Mouse (Mus musculus) hindbrain, embryonic 12.5 days (tissue): ENCODE results near the gene Fchsd2. TPM values are rescaled to one million over a fixed set of nuclear protein-coding genes. Genes with fewer than 3 reads are reported as not detected.

Source experiments
- ATAC-seq: fragments of 200-750 bp; cut with Nextera tagmentation; 2 replicates; pipeline ENCODE4 v1.8.0; 2017; ENCODE audit warnings: moderate TSS enrichment; ENCODE audit not compliant: low FRiP score
- H3K27ac ChIP-seq: fragments of 300-500 bp; sonication (generic); 2 replicates; pipeline ENCODE4 v1.5.1; 2016; ENCODE audit warnings: mild to moderate bottlenecking
- H3K27me3 ChIP-seq: fragments of 300-500 bp; sonication (generic); 2 replicates; pipeline ENCODE4 v1.6.1; 2016; ENCODE audit warnings: mild to moderate bottlenecking
- H3K36me3 ChIP-seq: fragments of 300-500 bp; sonication (generic); 2 replicates; pipeline ENCODE4 v1.6.1; 2016; ENCODE audit warnings: mild to moderate bottlenecking
- H3K4me1 ChIP-seq: fragments of 300-500 bp; sonication (generic); 2 replicates; pipeline ENCODE4 v1.6.1; 2016
- H3K4me2 ChIP-seq: fragments of 300-500 bp; sonication (generic); replicated peaks from 2 replicates; pipeline ENCODE4 v1.6.1; 2016; ENCODE audit warnings: mild to moderate bottlenecking
- H3K4me3 ChIP-seq: fragments of 300-500 bp; sonication (generic); 2 replicates; pipeline ENCODE4 v1.5.1; 2016; ENCODE audit warnings: mild to moderate bottlenecking
- H3K9ac ChIP-seq: fragments of 300-500 bp; sonication (generic); 2 replicates; pipeline ENCODE4 v1.6.1; 2016; ENCODE audit warnings: mild to moderate bottlenecking, moderate library complexity
- H3K9me3 ChIP-seq: fragments of 300-500 bp; sonication (generic); replicated peaks from 2 replicates; pipeline ENCODE4 v1.6.1; 2016; ENCODE audit warnings: mild to moderate bottlenecking
- whole genome bisulfite sequencing: fragments of 180-500 bp; shearing (Covaris S2); methylation state at CpG from one replicate; pipeline ENCODE4 v1.1.7; 2016; 5-methylcytosine and 5-hydroxymethylcytosine counted together
- polyA plus RNA-seq: library from polyadenylated mRNA; unstranded; fragments of >200 nt; fragmentation: Nextera tagmentation; extraction: Ambion mirVana; gene quantifications from 2 replicates; pipeline ENCODE4 v1.2.1, GENCODE M21; 2016

The Fchsd2 gene
- polyA plus RNA-seq, 1 experiment from 2014 or later: 40.0 TPM

DNA sequence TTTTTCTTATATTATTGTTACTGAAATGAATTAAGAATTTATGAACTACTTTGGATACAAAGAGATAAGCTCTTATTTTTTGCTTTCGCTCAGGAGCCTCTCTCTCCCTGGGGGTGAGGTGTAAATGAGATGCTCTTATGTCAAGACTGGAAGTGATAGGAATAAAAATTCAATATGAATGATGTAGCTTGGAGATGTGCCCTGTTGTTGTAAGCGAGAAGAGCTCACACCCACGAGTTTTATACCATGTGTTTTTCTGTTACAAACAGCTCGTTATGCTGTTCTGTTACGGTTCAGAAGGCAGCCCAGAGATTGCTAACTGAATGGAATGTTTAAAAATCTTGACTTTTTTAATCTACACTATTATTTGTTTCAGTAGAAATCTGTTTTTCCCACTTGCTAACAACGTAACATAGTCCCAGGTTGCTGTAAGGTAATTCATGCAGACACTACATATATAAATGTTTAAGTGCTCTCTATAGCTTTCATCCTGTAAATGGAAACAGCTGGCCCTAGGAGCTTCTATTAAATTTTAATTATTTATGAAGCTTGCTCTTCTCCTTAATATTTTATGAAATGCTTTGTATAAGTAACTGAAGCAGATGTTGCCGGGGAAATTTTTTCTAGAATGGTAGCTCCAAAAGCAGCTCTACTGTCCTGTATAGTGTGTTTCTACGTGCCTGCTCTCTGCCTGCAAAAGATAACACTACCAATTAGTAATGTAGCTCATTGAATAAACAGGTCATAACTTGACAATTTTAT is 144.2 kb downstream of the Fchsd2 start:
- H3K9ac ChIP-seq: no peak overlapping the region
- H3K4me1 ChIP-seq: no peaks in the 10 kb centered on the region
- WGBS: 63% methylated on average over 8 of the region's 8 CpGs
- peak; percentile 66 for ATAC-seq
- no peaks in the 10 kb centered on the region for H3K9me3 ChIP-seq
- H3K36me3 ChIP-seq: peaks cover 6% of the 10 kb centered on the region; the same call in 1 of the 2 replicates
- H3K27ac ChIP-seq: 0 out of 2 replicates have a peak overlapping the region, but pooled peaks have one; percentile 40
- no peak overlapping the region for H3K4me3 ChIP-seq
- no peak overlapping the region for H3K4me2 ChIP-seq
- no peaks in the 10 kb centered on the region for H3K27me3 ChIP-seq

- Histone ChIP-seq H3K9ac (no peak overlapping the region), H3K4me3 (no peak overlapping the region), H3K36me3 (peaks cover 16% of the 10 kb centered on the region), H3K9me3 (no peaks in the 10 kb centered on the region), H3K4me2 (no peak overlapping the region), H3K4me1 (no peaks in the 10 kb centered on the region), H3K27me3 (no peaks in the 10 kb centered on the region), H3K27ac (no peak overlapping the region)
- no peak for ATAC-seq
- 92% methylated on average over 4 of the region's 4 CpGs for WGBS
Measured at GRCm38 (mm10) chr7:101248760-101249159, 156.1 kb downstream of the Fchsd2 start.

- Histone ChIP-seq H3K4me2 (no peak overlapping the region), H3K9ac (no peak overlapping the region), H3K27me3 (no peaks in the 10 kb centered on the region), H3K36me3 (peaks cover 16% of the 10 kb centered on the region), H3K4me1 (no peaks in the 10 kb centered on the region), H3K27ac (no peak overlapping the region), H3K4me3 (no peak overlapping the region), H3K9me3 (no peaks in the 10 kb centered on the region)
- no peak for ATAC-seq
- WGBS: 83% methylated on average over 2 of the region's 2 CpGs
Measured at GRCm38 (mm10) chr7:101249173-101249572, 156.5 kb downstream of the Fchsd2 start.

DNA sequence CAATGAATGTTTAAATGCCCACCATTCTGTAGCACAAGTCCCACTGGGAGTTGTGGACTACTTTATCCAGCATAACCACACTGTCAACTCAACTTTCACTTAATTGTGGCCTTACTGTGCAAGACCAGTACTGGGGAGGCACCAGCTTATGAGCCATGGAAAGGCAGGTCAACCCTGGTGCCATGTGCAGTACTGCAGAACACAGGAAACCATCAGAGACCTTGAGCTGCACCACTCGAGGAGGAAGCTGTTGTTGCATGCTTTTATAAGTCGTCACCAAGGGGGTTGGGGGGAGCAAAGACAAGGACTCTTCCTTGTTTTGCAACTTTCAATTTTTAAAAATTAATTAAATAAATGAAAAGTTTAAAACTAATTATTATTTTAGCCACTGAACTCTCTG is 160.4 kb downstream of the Fchsd2 start:
- Histone ChIP-seq H3K27ac (no peak overlapping the region), H3K27me3 (no peaks in the 10 kb centered on the region), H3K4me1 (no peaks in the 10 kb centered on the region), H3K4me2 (no peak overlapping the region), H3K9me3 (no peaks in the 10 kb centered on the region), H3K4me3 (no peak overlapping the region), H3K36me3 (peaks cover 20% of the 10 kb centered on the region), H3K9ac (no peak overlapping the region)
- ATAC-seq: no peak
- WGBS: 73% methylated on average over 2 of the region's 2 CpGs

DNA sequence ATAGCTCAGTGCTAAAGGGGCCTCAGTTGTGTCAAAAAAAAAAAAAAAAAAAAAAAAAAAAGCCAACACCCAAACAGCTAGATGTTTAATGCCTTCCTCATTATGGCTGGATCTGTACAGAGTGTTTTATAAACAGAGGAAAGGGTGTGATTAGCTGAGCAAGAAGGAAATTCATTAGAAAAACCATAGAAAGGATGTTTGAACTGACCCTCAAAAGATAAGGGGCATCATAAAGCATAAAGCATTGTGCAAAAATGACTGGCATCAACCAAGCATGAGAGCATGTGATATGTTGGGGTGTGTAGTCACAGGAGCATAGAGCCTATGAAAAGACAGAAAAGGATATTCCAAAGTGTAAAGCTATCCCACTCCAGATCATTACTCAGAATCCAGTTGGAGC is 165.8 kb downstream of the Fchsd2 start:
- no peak for ATAC-seq
- Histone ChIP-seq H3K9ac (no peak overlapping the region), H3K27me3 (no peaks in the 10 kb centered on the region), H3K4me2 (no peak overlapping the region), H3K4me3 (no peak overlapping the region), H3K4me1 (no peaks in the 10 kb centered on the region), H3K27ac (no peak overlapping the region), H3K9me3 (no peaks in the 10 kb centered on the region), H3K36me3 (peaks cover 27% of the 10 kb centered on the region)

DNA sequence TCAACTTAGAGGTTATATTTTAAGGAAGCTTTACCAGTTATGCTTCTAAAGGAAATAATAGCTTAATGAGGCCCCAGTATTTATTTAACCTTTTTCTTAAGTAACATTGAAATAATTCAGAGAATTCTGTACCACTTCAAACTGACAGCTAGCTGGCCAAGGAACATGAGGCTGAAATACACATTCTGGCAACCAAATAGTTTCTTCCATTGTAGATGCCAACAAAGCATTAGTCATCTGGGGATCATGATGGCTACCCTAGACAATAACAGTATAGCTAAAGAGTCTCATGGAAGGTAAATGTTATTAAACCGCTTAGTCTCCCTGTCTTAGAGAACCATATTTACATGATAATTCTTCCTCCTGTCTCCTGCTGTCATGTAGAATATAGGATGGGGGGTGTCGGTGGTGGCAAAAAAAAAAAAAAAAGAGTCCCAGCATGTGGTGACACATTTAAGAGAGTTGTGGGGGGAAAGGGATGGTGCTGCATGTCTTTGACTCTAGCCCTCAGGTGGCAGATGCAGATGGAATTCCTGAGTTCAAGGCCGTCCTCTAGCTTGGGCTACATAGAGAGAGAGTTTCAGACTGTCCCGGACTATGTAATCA is 169.4 kb downstream of the Fchsd2 start:
- H3K4me1 ChIP-seq: no peaks in the 10 kb centered on the region
- no peaks in the 10 kb centered on the region for H3K27me3 ChIP-seq
- H3K27ac ChIP-seq: no peak overlapping the region
- no peak overlapping the region for H3K4me3 ChIP-seq
- WGBS: 77% methylated on average over 4 of the region's 4 CpGs
- no peak overlapping the region for H3K4me2 ChIP-seq
- no peak overlapping the region for H3K9ac ChIP-seq
- no peak for ATAC-seq
- H3K9me3 ChIP-seq: no peaks in the 10 kb centered on the region
- H3K36me3 ChIP-seq: peaks cover 20% of the 10 kb centered on the region

DNA sequence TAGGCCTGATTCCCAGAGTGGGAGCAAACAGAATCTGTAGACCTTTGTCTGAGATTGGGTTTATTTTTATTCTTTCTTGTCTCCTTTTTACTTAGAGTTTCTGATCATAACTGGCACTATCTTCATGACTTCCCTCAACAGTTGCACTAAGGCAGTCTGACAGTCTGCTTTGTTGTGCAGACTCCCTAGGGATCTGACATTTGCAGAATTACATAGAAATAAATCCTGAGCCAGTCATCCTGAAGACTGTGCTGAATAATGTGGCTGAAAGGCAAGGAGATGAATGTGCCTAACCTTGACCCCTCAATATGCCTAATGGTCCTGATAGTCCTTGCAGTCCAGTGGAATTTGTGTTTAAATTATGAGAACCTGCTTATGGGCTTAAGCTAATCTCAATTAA is 170.8 kb downstream of the Fchsd2 start:
- Histone ChIP-seq H3K4me1 (no peaks in the 10 kb centered on the region), H3K4me2 (no peak overlapping the region), H3K27ac (no peak overlapping the region), H3K27me3 (no peaks in the 10 kb centered on the region), H3K9ac (no peak overlapping the region), H3K36me3 (peaks cover 20% of the 10 kb centered on the region), H3K9me3 (no peaks in the 10 kb centered on the region), H3K4me3 (no peak overlapping the region)
- ATAC-seq: no peak

GRCm38 (mm10) chr7:101267457-101268259 is 175.0 kb downstream of the Fchsd2 start:
- Histone ChIP-seq H3K27ac (no peak overlapping the region), H3K4me3 (no peak overlapping the region), H3K36me3 (peaks cover 16% of the 10 kb centered on the region), H3K9ac (no peak overlapping the region), H3K4me2 (no peak overlapping the region), H3K27me3 (no peaks in the 10 kb centered on the region), H3K9me3 (no peaks in the 10 kb centered on the region), H3K4me1 (no peaks in the 10 kb centered on the region)
- 77% methylated on average over 3 of the region's 3 CpGs for WGBS
- no peak for ATAC-seq

GRCm38 (mm10) chr7:101271602-101272001 is 178.9 kb downstream of the Fchsd2 start:
- 94% methylated on average over 1 of the region's 1 CpGs for WGBS
- no peaks in the 10 kb centered on the region for H3K4me1 ChIP-seq
- no peak overlapping the region for H3K27ac ChIP-seq
- H3K4me2 ChIP-seq: no peak overlapping the region
- no peak overlapping the region for H3K4me3 ChIP-seq
- H3K9ac ChIP-seq: no peak overlapping the region
- H3K36me3 ChIP-seq: peaks cover 33% of the 10 kb centered on the region
- no peaks in the 10 kb centered on the region for H3K27me3 ChIP-seq
- no peak for ATAC-seq
- no peaks in the 10 kb centered on the region for H3K9me3 ChIP-seq

GRCm38 (mm10) chr7:101272466-101273160 is 179.9 kb downstream of the Fchsd2 start:
- Histone ChIP-seq H3K4me3 (no peak overlapping the region), H3K9ac (no peak overlapping the region), H3K27me3 (no peaks in the 10 kb centered on the region), H3K4me1 (no peaks in the 10 kb centered on the region), H3K4me2 (no peak overlapping the region), H3K9me3 (no peaks in the 10 kb centered on the region), H3K36me3 (peaks cover 41% of the 10 kb centered on the region), H3K27ac (no peak overlapping the region)
- 91% methylated on average over 8 of the region's 8 CpGs for WGBS
- ATAC-seq: no peak

- WGBS: 87% methylated on average over 3 of the region's 3 CpGs
- Histone ChIP-seq H3K9ac (no peak overlapping the region), H3K4me2 (no peak overlapping the region), H3K9me3 (no peaks in the 10 kb centered on the region), H3K27me3 (no peaks in the 10 kb centered on the region), H3K4me1 (no peaks in the 10 kb centered on the region), H3K4me3 (no peak overlapping the region), H3K36me3 (peaks cover 44% of the 10 kb centered on the region), H3K27ac (no peak overlapping the region)
- no peak for ATAC-seq
Measured at GRCm38 (mm10) chr7:101282721-101283120, 190.1 kb downstream of the Fchsd2 start.

DNA sequence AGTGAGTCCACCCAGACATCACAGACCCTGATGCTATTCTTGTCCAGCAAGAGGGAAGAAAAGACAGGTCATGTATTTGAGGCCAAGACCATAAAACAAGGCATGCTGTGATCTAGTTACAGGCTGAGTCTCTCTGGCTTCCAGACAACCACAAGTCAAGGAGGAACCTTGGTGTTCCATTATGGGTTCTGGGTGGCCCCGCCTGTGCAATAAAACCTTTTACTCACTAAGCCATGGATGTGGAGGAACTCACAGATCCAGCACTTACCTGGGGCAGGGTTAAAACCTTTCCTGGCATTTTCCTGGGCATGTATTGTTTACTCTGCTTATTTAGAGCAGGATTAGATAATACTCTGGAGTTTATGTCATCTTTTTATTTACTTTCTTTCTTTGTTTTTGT is 191.8 kb downstream of the Fchsd2 start:
- H3K27ac ChIP-seq: no peak overlapping the region
- H3K9me3 ChIP-seq: no peaks in the 10 kb centered on the region
- no peak overlapping the region for H3K9ac ChIP-seq
- no peak overlapping the region for H3K4me3 ChIP-seq
- 100% methylated on average over 1 of the region's 1 CpGs for WGBS
- no peak for ATAC-seq
- no peaks in the 10 kb centered on the region for H3K27me3 ChIP-seq
- no peak overlapping the region for H3K4me2 ChIP-seq
- peaks cover 29% of the 10 kb centered on the region for H3K36me3 ChIP-seq
- H3K4me1 ChIP-seq: no peaks in the 10 kb centered on the region
